Mouse (Mus musculus): ENCODE measurements at regions not wholly inside any gene's neighbourhood (a gene's known extent, or its start where the extent isn't known, plus 50 kb on each side); places are given as distances from the start of the nearest gene placed in this dataset.
A peak's percentile ranks its signal among the peaks of the same experiment; 100 is the strongest.

DNA sequence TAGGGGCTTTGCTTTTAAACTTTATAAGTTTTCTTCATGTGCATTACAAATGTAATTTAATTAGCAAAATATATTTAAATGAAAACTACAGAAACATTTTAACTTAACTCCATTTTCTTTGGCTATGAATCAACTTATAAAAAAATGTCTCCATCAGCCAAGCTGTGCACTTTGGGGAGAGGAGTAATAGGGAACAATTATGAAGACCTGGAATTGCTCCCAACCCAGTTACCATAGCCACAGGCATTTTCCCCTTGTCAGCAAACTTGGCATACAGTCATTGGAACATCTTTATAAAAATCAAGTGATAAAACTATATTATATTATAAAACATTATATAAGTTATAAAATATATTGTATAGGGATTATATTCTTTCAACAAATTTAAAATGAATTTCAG is 65.0 kb downstream of the Atxn7l3b start:
- H3K9ac ChIP-seq (replicated peaks), result no peak overlapping the region
- no peak overlapping the region for H3K4me2 ChIP-seq
- H3K9me3 ChIP-seq (replicated peaks), result no peaks in the 10 kb centered on the region
- H3K27ac ChIP-seq (replicated peaks), result no peak overlapping the region
- ATAC-seq (ENCODE audit: low FRiP score), result no peak
- no peaks in the 10 kb centered on the region for H3K4me1 ChIP-seq
- no peaks in the 10 kb centered on the region for H3K27me3 ChIP-seq (replicated peaks)
- H3K36me3 ChIP-seq, result no peaks in the 10 kb centered on the region
- H3K4me3 ChIP-seq (replicated peaks), result no peak overlapping the region

DNA sequence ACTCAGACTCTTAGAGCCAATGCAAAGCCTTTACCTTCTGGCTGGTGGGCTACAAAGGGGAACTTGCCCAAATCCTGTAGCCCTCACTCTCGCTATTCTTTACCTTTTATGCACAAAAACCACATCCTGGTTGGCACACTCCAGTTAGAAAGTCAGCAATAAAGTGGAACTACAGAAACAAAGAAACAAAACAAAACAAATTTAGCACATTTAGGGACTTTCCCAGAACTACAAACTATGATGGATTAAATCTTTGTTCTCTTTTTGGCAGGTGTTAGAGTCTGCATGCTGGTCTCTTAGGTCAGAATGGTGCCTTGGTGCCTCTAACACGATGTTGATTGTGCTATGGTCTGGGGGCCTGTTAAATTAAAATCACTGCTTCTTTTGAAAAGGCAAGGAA is 65.4 kb downstream of the Atxn7l3b start:
- no peak overlapping the region for H3K4me3 ChIP-seq (replicated peaks)
- no peaks in the 10 kb centered on the region for H3K9me3 ChIP-seq (replicated peaks)
- no peak overlapping the region for H3K9ac ChIP-seq (replicated peaks)
- H3K36me3 ChIP-seq, result no peaks in the 10 kb centered on the region
- no peak overlapping the region for H3K4me2 ChIP-seq
- no peak for ATAC-seq (ENCODE audit: low FRiP score)
- no peak overlapping the region for H3K27ac ChIP-seq (replicated peaks)
- H3K4me1 ChIP-seq, result no peaks in the 10 kb centered on the region
- H3K27me3 ChIP-seq (replicated peaks), result no peaks in the 10 kb centered on the region
- 61% methylated on average over 2 of the region's 2 CpGs for WGBS

- no peak overlapping the region for H3K27ac ChIP-seq (replicated peaks)
- no peaks in the 10 kb centered on the region for H3K4me1 ChIP-seq
- H3K9ac ChIP-seq (replicated peaks), result no peak overlapping the region
- H3K4me3 ChIP-seq (replicated peaks), result no peak overlapping the region
- no peak overlapping the region for H3K4me2 ChIP-seq
- H3K27me3 ChIP-seq (replicated peaks), result no peaks in the 10 kb centered on the region
- H3K36me3 ChIP-seq, result no peaks in the 10 kb centered on the region
- WGBS, result 81% methylated on average over 1 of the region's 1 CpGs
- ATAC-seq (ENCODE audit: low FRiP score), result no peak
- H3K9me3 ChIP-seq (replicated peaks), result no peaks in the 10 kb centered on the region; the same call in 1 of the 2 replicates
These were observed 76.8 kb downstream of the Atxn7l3b start for GRCm38 (mm10) chr10:112851997-112852396.

DNA sequence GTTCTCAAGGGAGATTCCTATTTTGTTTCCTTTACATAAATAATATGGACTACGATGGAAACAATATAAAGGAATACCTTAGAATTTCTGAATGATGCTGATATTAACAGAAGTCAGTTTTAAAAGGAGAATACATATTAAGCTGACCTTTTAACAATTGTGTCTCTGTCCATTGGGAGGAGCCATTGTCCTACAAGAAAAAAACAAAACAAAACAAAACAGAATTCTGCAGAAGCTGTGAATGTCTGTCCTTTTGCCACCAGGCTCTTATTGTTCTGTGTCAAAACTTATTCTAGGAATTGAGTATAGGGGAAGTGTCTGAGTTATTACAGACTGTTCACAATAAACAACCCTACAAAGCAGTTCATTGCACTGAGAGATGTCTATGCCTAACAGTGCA is 82.6 kb downstream of the Atxn7l3b start:
- no peak overlapping the region for H3K27ac ChIP-seq (replicated peaks)
- H3K9ac ChIP-seq (replicated peaks), result no peak overlapping the region
- no peaks in the 10 kb centered on the region for H3K4me1 ChIP-seq
- no peaks in the 10 kb centered on the region for H3K27me3 ChIP-seq (replicated peaks)
- no peaks in the 10 kb centered on the region for H3K36me3 ChIP-seq
- H3K4me3 ChIP-seq (replicated peaks), result no peak overlapping the region
- no peaks in the 10 kb centered on the region; the same call in 1 of the 2 replicates for H3K9me3 ChIP-seq (replicated peaks)
- ATAC-seq (ENCODE audit: low FRiP score), result no peak
- H3K4me2 ChIP-seq, result no peak overlapping the region
- WGBS, result 46% methylated on average over 1 of the region's 1 CpGs

DNA sequence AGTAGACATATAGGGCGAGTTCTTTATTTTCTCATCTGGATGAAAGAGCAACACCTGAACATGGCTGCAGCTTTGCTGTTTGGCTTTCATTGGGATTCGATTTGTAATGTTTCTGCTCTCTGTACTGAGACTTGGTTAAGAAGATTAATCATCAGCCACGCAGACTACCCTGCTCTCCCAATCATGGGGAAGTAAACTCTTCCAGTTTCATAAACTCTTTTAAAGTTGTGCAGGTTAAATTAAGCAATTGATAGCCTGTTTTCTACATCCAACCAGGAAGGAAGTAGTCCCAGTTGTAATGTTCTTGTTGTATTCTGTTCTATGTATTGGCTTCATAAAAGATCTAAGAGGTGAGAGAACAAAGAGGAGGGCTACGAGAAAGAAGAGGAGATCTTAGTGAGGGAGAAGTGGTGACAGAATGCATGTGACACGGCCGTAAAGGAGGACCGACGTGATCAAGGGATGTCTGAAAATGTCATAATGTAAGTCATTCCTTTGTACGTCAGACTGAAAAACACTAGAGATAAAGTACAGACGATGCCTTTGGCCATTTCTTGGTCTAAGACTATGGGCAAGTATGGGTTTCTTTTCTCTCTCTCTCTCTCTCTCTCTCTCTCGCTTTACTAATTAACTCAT is 91.3 kb downstream of the Atxn7l3b start:
- no peak overlapping the region for H3K27ac ChIP-seq (replicated peaks)
- no peak for ATAC-seq (ENCODE audit: low FRiP score)
- WGBS, result 85% methylated on average over 11 of the region's 11 CpGs
- H3K9ac ChIP-seq (replicated peaks), result no peak overlapping the region
- no peaks in the 10 kb centered on the region for H3K4me1 ChIP-seq
- H3K36me3 ChIP-seq, result no peaks in the 10 kb centered on the region
- H3K9me3 ChIP-seq (replicated peaks), result no peaks in the 10 kb centered on the region
- no peak overlapping the region for H3K4me3 ChIP-seq (replicated peaks)
- H3K27me3 ChIP-seq (replicated peaks), result no peaks in the 10 kb centered on the region
- no peak overlapping the region for H3K4me2 ChIP-seq

DNA sequence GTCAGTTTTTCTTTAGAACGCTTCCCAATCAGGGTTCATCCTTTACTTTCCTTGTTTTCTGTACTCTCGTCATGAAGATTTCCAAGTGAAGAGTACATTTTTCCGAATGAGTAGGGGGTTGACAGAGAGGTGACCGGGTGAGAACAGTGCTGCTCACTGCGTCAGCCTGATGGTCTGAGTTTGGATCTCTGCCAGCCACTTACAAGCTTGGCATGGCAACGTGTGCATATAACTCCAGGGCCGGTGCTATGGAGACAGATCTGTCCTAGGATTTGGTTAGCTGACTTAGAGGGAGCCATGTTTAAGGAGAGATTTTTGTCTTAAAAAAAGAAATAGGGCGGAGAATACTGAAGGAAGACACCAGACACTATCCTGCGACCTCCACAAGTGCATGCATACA is 92.8 kb downstream of the Atxn7l3b start:
- ATAC-seq (ENCODE audit: low FRiP score), result no peak
- Histone ChIP-seq H3K36me3 (no peaks in the 10 kb centered on the region), H3K4me3 (replicated peaks) (no peak overlapping the region), H3K4me1 (no peaks in the 10 kb centered on the region), H3K27me3 (replicated peaks) (no peaks in the 10 kb centered on the region), H3K27ac (replicated peaks) (no peak overlapping the region), H3K4me2 (no peak overlapping the region), H3K9me3 (replicated peaks) (no peaks in the 10 kb centered on the region), H3K9ac (replicated peaks) (no peak overlapping the region)
- WGBS, result 59% methylated on average over 9 of the region's 9 CpGs

DNA sequence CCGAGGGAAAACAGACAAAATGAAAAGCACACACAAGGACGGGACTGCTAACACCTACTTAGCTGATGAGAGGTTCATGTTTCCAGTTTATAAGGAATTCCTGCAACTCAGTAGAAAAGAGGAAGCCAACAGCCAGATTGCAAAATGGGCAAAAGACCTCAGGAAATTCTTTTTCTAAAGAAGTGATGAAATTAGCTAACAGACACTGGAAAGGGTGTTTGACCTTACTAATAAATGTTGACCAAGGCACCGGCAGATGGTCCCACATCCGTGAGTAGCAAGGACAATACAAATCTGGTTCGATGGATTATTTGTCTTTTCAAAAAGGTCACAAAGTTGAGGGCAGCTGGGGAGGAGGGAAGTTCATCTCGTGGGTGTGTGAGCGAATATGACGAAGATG is 93.3 kb downstream of the Atxn7l3b start:
- no peak overlapping the region for H3K4me2 ChIP-seq
- H3K4me3 ChIP-seq (replicated peaks), result no peak overlapping the region
- no peaks in the 10 kb centered on the region for H3K27me3 ChIP-seq (replicated peaks)
- 73% methylated on average over 8 of the region's 8 CpGs for WGBS
- no peak overlapping the region for H3K9ac ChIP-seq (replicated peaks)
- H3K4me1 ChIP-seq, result no peaks in the 10 kb centered on the region
- ATAC-seq (ENCODE audit: low FRiP score), result no peak
- no peak overlapping the region for H3K27ac ChIP-seq (replicated peaks)
- H3K9me3 ChIP-seq (replicated peaks), result no peaks in the 10 kb centered on the region
- H3K36me3 ChIP-seq, result no peaks in the 10 kb centered on the region

DNA sequence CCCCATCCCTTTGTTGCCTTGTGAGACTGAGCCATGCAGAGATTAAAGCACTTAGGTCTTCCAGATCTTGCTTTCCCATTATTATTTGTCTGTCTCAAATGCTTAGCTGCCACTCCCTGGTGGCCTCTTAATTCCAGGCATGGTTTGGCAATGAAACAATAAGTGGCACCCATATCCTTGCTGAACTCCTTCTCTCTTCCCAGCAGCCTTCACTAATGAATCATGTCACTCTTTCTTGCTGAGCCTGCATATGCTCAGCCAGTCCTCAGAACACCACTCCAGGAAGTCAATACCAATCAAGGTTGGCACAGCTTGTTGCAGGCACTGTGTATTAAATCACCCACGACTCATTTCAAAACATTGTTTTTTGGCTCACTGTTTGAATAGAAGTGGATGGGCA is 118.6 kb downstream of the Atxn7l3b start:
- no peaks in the 10 kb centered on the region for H3K36me3 ChIP-seq
- H3K4me1 ChIP-seq, result no peaks in the 10 kb centered on the region
- H3K9me3 ChIP-seq (replicated peaks), result no peaks in the 10 kb centered on the region
- no peak overlapping the region for H3K4me3 ChIP-seq (replicated peaks)
- no peak overlapping the region for H3K4me2 ChIP-seq
- WGBS, result 38% methylated on average over 1 of the region's 1 CpGs
- no peak overlapping the region for H3K9ac ChIP-seq (replicated peaks)
- no peak overlapping the region for H3K27ac ChIP-seq (replicated peaks)
- H3K27me3 ChIP-seq (replicated peaks), result no peaks in the 10 kb centered on the region
- ATAC-seq (ENCODE audit: low FRiP score), result no peak

GRCm38 (mm10) chr10:112803557-112803956 is 125.2 kb downstream of the Atxn7l3b start:
- Histone ChIP-seq H3K27me3 (replicated peaks) (0 out of 2 replicates have a peak, but pooled peaks cover 2% of the 10 kb centered on the region), H3K9ac (replicated peaks) (no peak overlapping the region), H3K4me1 (no peaks in the 10 kb centered on the region), H3K27ac (replicated peaks) (no peak overlapping the region), H3K4me3 (replicated peaks) (no peak overlapping the region), H3K9me3 (replicated peaks) (no peaks in the 10 kb centered on the region), H3K4me2 (no peak overlapping the region), H3K36me3 (no peaks in the 10 kb centered on the region)
- 52% methylated on average over 6 of the region's 6 CpGs for WGBS
- ATAC-seq (ENCODE audit: low FRiP score), result no peak

GRCm38 (mm10) chr10:112801560-112801959 is 127.2 kb downstream of the Atxn7l3b start:
- H3K9me3 ChIP-seq (replicated peaks), result no peaks in the 10 kb centered on the region
- peak; percentile 72; the same call in 1 of the 2 replicates for ATAC-seq (ENCODE audit: low FRiP score)
- H3K36me3 ChIP-seq, result no peaks in the 10 kb centered on the region
- no peak overlapping the region for H3K4me3 ChIP-seq (replicated peaks)
- no peak overlapping the region for H3K4me2 ChIP-seq
- no peak overlapping the region for H3K9ac ChIP-seq (replicated peaks)
- no peak overlapping the region for H3K27ac ChIP-seq (replicated peaks)
- 10% methylated on average over 5 of the region's 5 CpGs for WGBS
- 0 out of 2 replicates have a peak, but pooled peaks cover 2% of the 10 kb centered on the region for H3K27me3 ChIP-seq (replicated peaks)
- no peaks in the 10 kb centered on the region for H3K4me1 ChIP-seq

DNA sequence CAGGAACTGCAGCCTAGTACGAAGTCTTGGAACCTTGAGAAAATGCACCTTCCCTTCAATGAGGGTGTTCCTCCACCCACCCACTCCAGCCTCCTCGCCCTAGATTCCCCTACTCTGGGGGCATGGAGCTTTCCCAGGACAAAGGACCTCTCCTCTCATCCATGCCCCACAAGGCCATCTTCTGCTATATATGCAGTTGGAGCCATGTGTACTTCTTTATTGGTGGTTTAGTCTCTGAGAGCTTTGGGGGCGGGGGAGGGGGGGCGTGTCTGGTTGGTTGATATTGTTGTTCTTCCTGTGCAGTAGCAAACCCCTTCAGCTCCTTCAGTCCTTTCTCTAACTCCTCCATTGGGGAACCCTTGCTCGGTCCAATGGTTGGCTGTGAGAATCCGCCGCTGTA is 130.2 kb downstream of the Atxn7l3b start:
- H3K9ac ChIP-seq (replicated peaks), result no peak overlapping the region
- no peaks in the 10 kb centered on the region for H3K4me1 ChIP-seq
- no peak overlapping the region for H3K4me3 ChIP-seq (replicated peaks)
- ATAC-seq (ENCODE audit: low FRiP score), result no peak
- WGBS, result 71% methylated on average over 7 of the region's 7 CpGs
- H3K27ac ChIP-seq (replicated peaks), result no peak overlapping the region
- H3K27me3 ChIP-seq (replicated peaks), result 0 out of 2 replicates have a peak, but pooled peaks cover 2% of the 10 kb centered on the region
- H3K36me3 ChIP-seq, result no peaks in the 10 kb centered on the region
- H3K4me2 ChIP-seq, result no peak overlapping the region
- H3K9me3 ChIP-seq (replicated peaks), result no peaks in the 10 kb centered on the region

DNA sequence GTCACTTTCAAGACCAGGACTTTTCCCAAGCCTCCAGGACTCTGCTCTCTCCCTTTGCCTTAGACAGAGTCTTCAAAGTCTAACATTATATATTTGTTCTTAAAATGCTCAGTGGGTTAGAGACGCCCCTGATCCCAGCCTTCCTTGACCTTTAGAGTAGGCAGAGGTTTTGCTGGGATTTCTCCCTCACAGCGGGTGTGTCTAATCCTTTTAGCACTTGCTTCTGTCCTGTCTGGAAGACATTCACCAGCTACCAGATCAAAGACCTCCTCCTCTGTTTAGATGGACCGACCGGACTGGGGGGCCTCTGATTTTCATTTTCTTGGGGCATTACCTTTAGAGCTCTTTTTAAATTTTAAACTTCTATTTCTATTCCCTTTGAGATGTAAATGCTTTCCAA is 130.7 kb downstream of the Atxn7l3b start:
- H3K36me3 ChIP-seq, result no peaks in the 10 kb centered on the region
- no peak overlapping the region for H3K9ac ChIP-seq (replicated peaks)
- H3K4me3 ChIP-seq (replicated peaks), result no peak overlapping the region
- 22% methylated on average over 4 of the region's 4 CpGs for WGBS
- H3K27me3 ChIP-seq (replicated peaks), result 0 out of 2 replicates have a peak, but pooled peaks cover 2% of the 10 kb centered on the region
- no peak for ATAC-seq (ENCODE audit: low FRiP score)
- no peak overlapping the region for H3K4me2 ChIP-seq
- H3K9me3 ChIP-seq (replicated peaks), result no peaks in the 10 kb centered on the region
- H3K27ac ChIP-seq (replicated peaks), result no peak overlapping the region
- no peaks in the 10 kb centered on the region for H3K4me1 ChIP-seq

- Histone ChIP-seq H3K36me3 (no peaks in the 10 kb centered on the region), H3K27ac (replicated peaks) (no peak overlapping the region), H3K9me3 (replicated peaks) (no peaks in the 10 kb centered on the region), H3K4me2 (no peak overlapping the region), H3K4me1 (no peaks in the 10 kb centered on the region), H3K27me3 (replicated peaks) (no peaks in the 10 kb centered on the region), H3K4me3 (replicated peaks) (no peak overlapping the region), H3K9ac (replicated peaks) (no peak overlapping the region)
- no peak for ATAC-seq (ENCODE audit: low FRiP score)
- WGBS, result 2% methylated on average over 1 of the region's 1 CpGs
These were observed 132.9 kb downstream of the Atxn7l3b start for GRCm38 (mm10) chr10:112795938-112796337.
